Mouse (Mus musculus) liver, embryonic 16.5 days (tissue): ENCODE data around the gene Adam12. TPM values are rescaled to one million over a fixed set of nuclear protein-coding genes. Genes with fewer than 3 reads are reported as not detected.

Experiments used
- ATAC-seq: fragments of 200-750 bp; cut with Nextera tagmentation; 2 replicates; pipeline ENCODE4 v1.8.0; 2017; ENCODE audit warnings: low read depth, mild to moderate bottlenecking, moderate number of reproducible peaks, moderate library complexity
- H3K27ac ChIP-seq: fragments of 300-500 bp; sonication (generic); 2 replicates; pipeline ENCODE4 v1.5.1; 2014; ENCODE audit warnings: mild to moderate bottlenecking, low read length
- H3K27me3 ChIP-seq: fragments of 300-500 bp; sonication (generic); 2 replicates; pipeline ENCODE4 v1.6.1; 2014; ENCODE audit warnings: low read depth, low read length, mixed read lengths; ENCODE audit not compliant: control insufficient read depth, insufficient read depth
- H3K36me3 ChIP-seq: fragments of 300-500 bp; sonication (generic); 2 replicates; pipeline ENCODE4 v1.6.1; 2014; ENCODE audit warnings: mild to moderate bottlenecking; ENCODE audit not compliant: control insufficient read depth, insufficient read depth
- H3K4me1 ChIP-seq: fragments of 300-500 bp; sonication (generic); 2 replicates; pipeline ENCODE4 v1.6.1; 2014; ENCODE audit warnings: low read depth, low read length, mixed read lengths; ENCODE audit not compliant: control insufficient read depth
- H3K4me2 ChIP-seq: fragments of 300-500 bp; sonication (generic); 2 replicates; pipeline ENCODE4 v1.6.1; 2014; ENCODE audit warnings: low read depth, low read length, mixed read lengths
- H3K4me3 ChIP-seq: fragments of 300-500 bp; sonication (generic); 2 replicates; pipeline ENCODE4 v1.5.1; 2014; ENCODE audit warnings: low read depth, mild to moderate bottlenecking, low read length
- H3K9ac ChIP-seq: fragments of 300-500 bp; sonication (generic); 2 replicates; pipeline ENCODE4 v1.6.1; 2014; ENCODE audit warnings: low read depth, low read length
- H3K9me3 ChIP-seq: fragments of 300-500 bp; sonication (generic); replicated peaks from 2 replicates; pipeline ENCODE4 v1.6.1; 2016; ENCODE audit warnings: low read length; ENCODE audit not compliant: control insufficient read depth
- WGBS: fragments of 180-500 bp; shearing (Covaris S2); extraction: QIAGEN DNeasy Blood & Tissue Kit; methylation state at CpG from one replicate; pipeline ENCODE4 v1.1.7; 2014; ENCODE audit not compliant: insufficient replicate concordance; 5-methylcytosine and 5-hydroxymethylcytosine counted together
- polyA plus RNA-seq: library from polyadenylated mRNA; unstranded; fragments of >200 nt; fragmentation: Nextera tagmentation; extraction: Ambion mirVana; gene quantifications from 2 replicates; pipeline ENCODE4 v1.2.1, GENCODE M21; 2015

The Adam12 gene
- polyA plus RNA-seq, 1 experiment from 2014 or later = 1.4 TPM

GRCm38 (mm10) chr7:133940405-133940804 is 291.5 kb downstream of the Adam12 start:
- WGBS = 48% methylated on average over 4 of the region's 4 CpGs
- Histone ChIP-seq H3K9ac (no peak overlapping the region), H3K4me1 (no peaks in the 10 kb centered on the region), H3K27me3 (no peaks in the 10 kb centered on the region), H3K4me2 (no peak overlapping the region), H3K4me3 (no peak overlapping the region), H3K9me3 (no peaks in the 10 kb centered on the region), H3K36me3 (no peaks in the 10 kb centered on the region), H3K27ac (no peak overlapping the region)
- ATAC-seq = no peak

GRCm38 (mm10) chr7:133937473-133937872 is 294.5 kb downstream of the Adam12 start:
- H3K4me2 ChIP-seq = no peak overlapping the region
- 48% methylated on average over 3 of the region's 3 CpGs for WGBS
- H3K4me1 ChIP-seq = no peaks in the 10 kb centered on the region
- H3K9ac ChIP-seq = no peak overlapping the region
- ATAC-seq = no peak
- H3K27ac ChIP-seq = no peak overlapping the region
- H3K4me3 ChIP-seq = no peak overlapping the region
- no peaks in the 10 kb centered on the region for H3K9me3 ChIP-seq
- H3K36me3 ChIP-seq = no peaks in the 10 kb centered on the region
- H3K27me3 ChIP-seq = no peaks in the 10 kb centered on the region

- 60% methylated on average over 4 of the region's 4 CpGs for WGBS
- Histone ChIP-seq H3K36me3 (no peaks in the 10 kb centered on the region), H3K27me3 (no peaks in the 10 kb centered on the region), H3K9me3 (no peaks in the 10 kb centered on the region), H3K4me1 (no peaks in the 10 kb centered on the region), H3K4me2 (no peak overlapping the region), H3K9ac (no peak overlapping the region), H3K4me3 (no peak overlapping the region), H3K27ac (no peak overlapping the region)
- ATAC-seq = no peak
Observed at GRCm38 (mm10) chr7:133936377-133936776, 295.6 kb downstream of the Adam12 start.

GRCm38 (mm10) chr7:133933378-133933777 is 298.6 kb downstream of the Adam12 start:
- H3K36me3 ChIP-seq = no peaks in the 10 kb centered on the region
- 61% methylated on average over 6 of the region's 6 CpGs for WGBS
- no peak overlapping the region for H3K4me3 ChIP-seq
- no peaks in the 10 kb centered on the region for H3K4me1 ChIP-seq
- H3K27ac ChIP-seq = no peak overlapping the region
- H3K27me3 ChIP-seq = no peaks in the 10 kb centered on the region
- H3K4me2 ChIP-seq = no peak overlapping the region
- no peak overlapping the region for H3K9ac ChIP-seq
- 0 out of 2 replicates have a peak, but pooled peaks have one; percentile 7 for ATAC-seq
- no peaks in the 10 kb centered on the region for H3K9me3 ChIP-seq

- no peak for ATAC-seq
- H3K36me3 ChIP-seq = no peaks in the 10 kb centered on the region
- WGBS = 79% methylated on average over 11 of the region's 11 CpGs
- no peak overlapping the region for H3K4me3 ChIP-seq
- no peak overlapping the region for H3K4me2 ChIP-seq
- no peaks in the 10 kb centered on the region for H3K9me3 ChIP-seq
- H3K9ac ChIP-seq = no peak overlapping the region
- no peak overlapping the region for H3K27ac ChIP-seq
- H3K27me3 ChIP-seq = no peaks in the 10 kb centered on the region
- H3K4me1 ChIP-seq = no peaks in the 10 kb centered on the region
Observed at GRCm38 (mm10) chr7:133931481-133931880, 300.5 kb downstream of the Adam12 start.

- 50% methylated on average over 3 of the region's 3 CpGs for WGBS
- Histone ChIP-seq H3K36me3 (no peaks in the 10 kb centered on the region), H3K4me1 (no peaks in the 10 kb centered on the region), H3K9me3 (no peaks in the 10 kb centered on the region), H3K4me2 (no peak overlapping the region), H3K27me3 (no peaks in the 10 kb centered on the region), H3K9ac (no peak overlapping the region), H3K4me3 (no peak overlapping the region), H3K27ac (no peak overlapping the region)
- no peak for ATAC-seq
Observed at GRCm38 (mm10) chr7:133928981-133929380, 303.0 kb downstream of the Adam12 start.

GRCm38 (mm10) chr7:133925771-133926170 is 306.2 kb downstream of the Adam12 start:
- no peak overlapping the region for H3K9ac ChIP-seq
- H3K4me2 ChIP-seq = no peak overlapping the region
- no peaks in the 10 kb centered on the region for H3K9me3 ChIP-seq
- ATAC-seq = no peak
- WGBS = 45% methylated on average over 2 of the region's 2 CpGs
- no peaks in the 10 kb centered on the region for H3K27me3 ChIP-seq
- no peak overlapping the region for H3K27ac ChIP-seq
- H3K36me3 ChIP-seq = no peaks in the 10 kb centered on the region
- H3K4me3 ChIP-seq = no peak overlapping the region
- H3K4me1 ChIP-seq = no peaks in the 10 kb centered on the region

DNA sequence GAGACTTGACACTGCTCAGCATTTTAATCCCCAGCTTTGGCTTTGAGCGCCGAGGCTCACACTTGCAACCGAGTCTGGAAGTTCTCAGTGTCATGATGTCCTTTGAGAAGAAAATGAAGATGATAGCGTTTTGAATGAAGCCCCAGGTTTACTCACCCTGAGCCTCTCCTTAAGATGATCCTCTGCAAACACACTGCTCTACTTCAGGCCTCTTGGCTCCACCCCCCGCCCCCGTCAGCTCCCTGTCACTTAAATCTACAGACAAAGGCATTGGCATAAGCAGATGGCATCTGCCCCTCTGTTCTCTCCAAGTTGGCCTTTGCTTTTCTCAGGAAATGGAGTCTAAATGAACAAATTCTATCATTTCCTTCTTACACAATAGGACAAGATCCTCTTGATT is 308.0 kb downstream of the Adam12 start:
- 44% methylated on average over 6 of the region's 6 CpGs for whole genome bisulfite sequencing
- ATAC-seq = peak; percentile 27; the same call in 1 of the 2 replicates
- Histone ChIP-seq H3K27ac (no peak overlapping the region), H3K4me2 (no peak overlapping the region), H3K36me3 (no peaks in the 10 kb centered on the region), H3K4me3 (no peak overlapping the region), H3K27me3 (no peaks in the 10 kb centered on the region), H3K9ac (no peak overlapping the region), H3K4me1 (no peaks in the 10 kb centered on the region), H3K9me3 (no peaks in the 10 kb centered on the region)

- no peak overlapping the region for H3K27ac ChIP-seq
- H3K36me3 ChIP-seq = no peaks in the 10 kb centered on the region
- no peak overlapping the region for H3K4me3 ChIP-seq
- H3K27me3 ChIP-seq = no peaks in the 10 kb centered on the region
- no peak overlapping the region for H3K9ac ChIP-seq
- no peak overlapping the region for H3K4me2 ChIP-seq
- no peak for ATAC-seq
- 82% methylated on average over 4 of the region's 4 CpGs for WGBS
- no peaks in the 10 kb centered on the region for H3K4me1 ChIP-seq
- H3K9me3 ChIP-seq = no peaks in the 10 kb centered on the region
Observed at GRCm38 (mm10) chr7:133921291-133921690, 310.7 kb downstream of the Adam12 start.
